Mouse (Mus musculus) spleen, adult 2 months (tissue): ENCODE measurements at regions not wholly inside any gene's neighbourhood (a gene's known extent, or its start where the extent isn't known, plus 50 kb on each side); places are given as distances from the start of the nearest gene placed in this dataset.

Experiments used
- DNase-seq, 2 experiments: peaks; one replicate each; pipeline versions ENCODE4 v3.0.0 to v3.0.0-alpha.2; 2012 to 2021; ENCODE audit warnings: low spot score in 2 of 2, low read depth in 1 of 2
- H3K27ac ChIP-seq: fragments of 200-500 bp; 2 replicates; pipeline ENCODE4 v1.5.1; 2012; ENCODE audit warnings: low read length, inconsistent platforms; ENCODE audit not compliant: insufficient read depth
- H3K27me3 ChIP-seq: fragments of 200-500 bp; 2 replicates; pipeline ENCODE4 v1.6.1; 2012; ENCODE audit warnings: mild to moderate bottlenecking, moderate library complexity, low read length, inconsistent platforms; ENCODE audit not compliant: control insufficient read depth, insufficient read depth
- H3K36me3 ChIP-seq: fragments of 200-500 bp; 2 replicates; pipeline ENCODE4 v1.6.1; 2012; ENCODE audit warnings: mild to moderate bottlenecking, low read length, inconsistent platforms; ENCODE audit not compliant: control insufficient read depth, insufficient read depth
- H3K4me1 ChIP-seq: fragments of 200-500 bp; 2 replicates; pipeline ENCODE4 v1.6.1; 2011; ENCODE audit warnings: inconsistent platforms; ENCODE audit not compliant: control insufficient read depth, insufficient read depth, insufficient read length
- H3K4me3 ChIP-seq: fragments of 200-500 bp; 2 replicates; pipeline ENCODE4 v1.5.1; 2011; ENCODE audit warnings: mild to moderate bottlenecking, inconsistent platforms; ENCODE audit not compliant: insufficient read depth, insufficient read length; ENCODE audit errors: extremely low read depth
- CTCF ChIP-seq: fragments of 200-500 bp; IDR thresholded peaks from 2 replicates; pipeline ENCODE4 v1.5.1; 2011; ENCODE audit warnings: mild to moderate bottlenecking, inconsistent platforms; ENCODE audit not compliant: insufficient read depth, insufficient read length, insufficient replicate concordance; ENCODE audit errors: extremely low read depth
- POLR2A ChIP-seq: fragments of 200-500 bp; IDR thresholded peaks from 2 replicates; pipeline ENCODE4 v1.6.1; 2011; ENCODE audit warnings: low read depth, low read length, inconsistent platforms
- WGBS: fragments of 180-500 bp; shearing (Covaris S2); methylation state at CpG from one replicate; pipeline ENCODE4 v1.1.7; 2018; 5-methylcytosine and 5-hydroxymethylcytosine counted together

DNA sequence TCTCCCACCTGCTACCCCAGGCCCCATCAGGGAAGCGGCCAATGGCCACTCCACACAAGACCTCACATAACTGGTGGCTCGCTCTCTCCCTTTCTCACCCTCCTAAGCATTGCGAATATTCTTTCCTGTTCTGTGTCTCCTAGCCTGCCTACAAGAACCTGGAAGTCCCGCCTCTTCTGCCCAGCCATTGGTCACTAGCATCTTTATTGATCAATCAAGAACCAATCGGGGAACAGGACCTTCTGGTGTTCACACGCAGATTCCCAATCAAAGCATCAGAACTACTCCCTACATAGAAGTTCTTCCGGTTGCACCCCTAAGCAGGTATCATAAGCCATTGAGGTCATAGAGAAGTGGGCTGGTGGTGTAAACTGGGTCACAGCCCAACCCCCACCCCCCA lies 148.5 kb downstream of the Tbc1d30 start:
- Histone ChIP-seq H3K27ac (no peak overlapping the region), H3K4me1 (no peaks in the 10 kb centered on the region), H3K36me3 (no peaks in the 10 kb centered on the region), H3K4me3 (no peak overlapping the region), H3K27me3 (no peaks in the 10 kb centered on the region)
- WGBS = 89% methylated on average over 7 of the region's 7 CpGs
- TF ChIP-seq POLR2A (no peak), CTCF (no peak)
- DNase-seq = no peak

DNA sequence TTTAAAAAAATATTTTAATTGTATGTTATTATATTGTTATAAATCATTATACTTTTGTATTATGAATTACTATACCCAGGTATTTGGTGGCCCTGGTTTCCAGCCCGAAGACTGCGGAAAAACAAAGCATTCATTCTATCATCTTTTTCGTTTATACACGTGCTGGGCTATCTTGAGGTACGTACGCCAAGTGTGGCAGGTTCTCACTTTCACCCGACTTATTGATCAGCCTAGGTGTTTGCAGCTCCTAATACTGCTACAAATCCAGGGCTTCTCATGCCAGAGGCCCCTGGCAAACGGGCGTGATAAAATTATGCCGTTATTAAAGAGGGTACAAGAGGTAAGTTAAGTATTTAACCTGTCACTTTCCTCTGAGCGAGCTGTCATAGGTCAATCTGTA lies 145.5 kb downstream of the Tbc1d30 start:
- WGBS = 95% methylated on average over 11 of the region's 11 CpGs
- DNase-seq = no peak

DNA sequence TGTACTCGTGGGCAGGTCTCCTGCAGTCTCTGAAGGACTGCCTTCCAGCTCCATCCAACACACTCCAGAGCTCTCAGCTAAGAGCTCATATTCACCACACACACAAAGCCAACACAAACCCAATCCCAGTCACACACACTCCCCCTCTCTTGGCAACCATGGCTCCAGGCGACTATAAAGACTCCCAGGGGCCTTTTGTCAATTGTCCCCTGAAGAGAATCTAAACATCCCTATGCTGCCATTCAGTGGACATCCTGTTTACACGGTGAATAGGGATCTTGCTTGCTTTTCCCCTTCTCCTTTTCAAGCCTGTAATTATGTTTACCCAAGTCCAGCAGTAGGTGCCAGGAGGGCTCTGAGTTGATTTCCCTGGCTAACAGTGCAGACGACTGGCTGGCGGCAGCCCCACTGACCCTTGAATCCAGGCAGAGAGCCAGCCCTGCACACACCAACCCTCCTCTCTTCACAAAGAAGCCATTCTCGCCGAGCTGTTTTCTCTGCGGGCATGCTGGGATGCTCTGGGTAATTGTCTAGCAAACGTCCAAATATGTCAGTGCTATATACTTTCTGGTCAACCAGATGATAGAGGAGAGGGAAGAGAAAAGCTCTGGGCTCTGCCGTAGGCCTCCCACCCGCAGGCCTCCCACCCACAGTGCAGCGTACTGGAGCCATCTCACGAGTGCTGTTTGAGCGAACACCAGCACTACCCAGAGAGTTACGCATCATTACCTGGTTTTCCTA lies 144.9 kb downstream of the Tbc1d30 start:
- no peak for TF ChIP-seq CTCF
- TF ChIP-seq POLR2A = no peak
- DNase-seq = no peak

More for the DNA sequence above, 145.5 kb downstream of the Tbc1d30 start:
- Histone ChIP-seq H3K27me3 (no peaks in the 10 kb centered on the region), H3K36me3 (no peaks in the 10 kb centered on the region), H3K27ac (no peak overlapping the region), H3K4me3 (no peak overlapping the region), H3K4me1 (no peaks in the 10 kb centered on the region)
- TF ChIP-seq POLR2A (no peak), CTCF (no peak)

DNA sequence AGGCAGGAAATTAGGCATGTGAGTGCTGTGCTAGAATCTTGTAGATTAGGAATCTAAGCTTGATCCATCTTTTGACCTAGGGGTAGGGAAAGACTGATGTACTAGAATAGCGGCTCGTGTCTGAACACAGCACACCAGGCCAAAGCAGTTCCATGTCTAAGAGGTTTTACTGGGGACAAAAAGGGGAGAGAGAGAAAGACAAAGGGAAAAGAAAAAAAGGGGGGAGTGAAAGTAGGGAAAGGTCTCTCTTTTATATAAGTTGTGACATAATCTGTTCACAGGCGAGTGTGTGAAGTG lies 144.4 kb downstream of the Tbc1d30 start:
- Histone ChIP-seq H3K4me3 (no peak overlapping the region), H3K27me3 (no peaks in the 10 kb centered on the region), H3K36me3 (no peaks in the 10 kb centered on the region), H3K4me1 (no peaks in the 10 kb centered on the region), H3K27ac (no peak overlapping the region)
- 90% methylated on average over 3 of the region's 3 CpGs for WGBS
- TF ChIP-seq CTCF = no peak
- no peak for DNase-seq

More for the DNA sequence above, 144.9 kb downstream of the Tbc1d30 start:
- Histone ChIP-seq H3K4me3 (no peak overlapping the region), H3K36me3 (no peaks in the 10 kb centered on the region), H3K27ac (no peak overlapping the region), H3K27me3 (no peaks in the 10 kb centered on the region), H3K4me1 (no peaks in the 10 kb centered on the region)
- WGBS = 72% methylated on average over 15 of the region's 15 CpGs
